ENCODE assay signal across 17 mouse cellular contexts in genomic region chr8:115478406-115479060, GRCm38 (mm10).
DNase-seq lines count a peak whose midpoint lies in the region; ATAC-seq and TF ChIP-seq lines count a peak whose summit lies in the region.
"Had no signal": no experiment of that assay in that cellular context is flagged by ENCODE, and none has a peak within 500 bp of the region (broad histone marks: within the 10 kb centered on the region; RNA-seq: fewer than 3 reads in every experiment).

No protein-coding gene starts in this region.

- H3K4me1 ChIP-seq in midbrain, embryonic 11.5 days (ENCODE audit: control insufficient read depth, insufficient read depth, low read length) = no peaks in the 10 kb centered on the region; the same call in 1 of the 2 replicates
- H3K4me1 ChIP-seq in midbrain, embryonic 10.5 days = peaks cover 21% of the 10 kb centered on the region
- H3K4me1 ChIP-seq in heart, embryonic 12.5 days (replicated peaks) = peaks cover 33% of the 10 kb centered on the region
- H3K4me1 ChIP-seq in stomach, postnatal 0 days (replicated peaks; ENCODE audit: control insufficient read depth, insufficient read depth) = no peaks in the 10 kb centered on the region

- no peak overlapping the region for H3K9ac ChIP-seq in midbrain, embryonic 11.5 days (ENCODE audit: low read length)
- H3K9ac ChIP-seq in heart, embryonic 12.5 days = no peak overlapping the region
- H3K9ac ChIP-seq in stomach, postnatal 0 days (ENCODE audit: low read length) = no peak overlapping the region
- H3K9ac ChIP-seq: hindbrain, embryonic 14.5 days; liver, postnatal 0 days had no signal

- intact Hi-C loops in heart, postnatal 36 days (cut with DNase I) = no loop called here

- H3K36me3 ChIP-seq in midbrain, embryonic 11.5 days (ENCODE audit: control insufficient read depth, insufficient read depth, low read length) = no peaks in the 10 kb centered on the region
- H3K36me3 ChIP-seq in midbrain, embryonic 10.5 days = no peaks in the 10 kb centered on the region
- H3K36me3 ChIP-seq in heart, embryonic 12.5 days = no peaks in the 10 kb centered on the region
- no peaks in the 10 kb centered on the region for H3K36me3 ChIP-seq in stomach, postnatal 0 days (ENCODE audit: control insufficient read depth, insufficient read depth, low read length)
- H3K36me3 ChIP-seq: embryonic facial prominence, embryonic 10.5 days; limb, embryonic 10.5 days had no signal

- WGBS in midbrain, embryonic 11.5 days = 89% methylated on average over 11 of the region's 11 CpGs
- 86% methylated on average over 11 of the region's 11 CpGs for WGBS in midbrain, embryonic 10.5 days
- WGBS in heart, embryonic 12.5 days = 33% methylated on average over 11 of the region's 11 CpGs
- 49% methylated on average over 11 of the region's 11 CpGs for WGBS in stomach, postnatal 0 days

- TF ChIP-seq CTCF in stomach, postnatal 0 days (IDR thresholded peaks at IDR 0.05; ENCODE audit: low read depth) = no peak

- TF ChIP-seq EP300 in stomach, postnatal 0 days (optimal IDR thresholded peaks at IDR 0.05) = no peak

- H3K4me3 ChIP-seq in midbrain, embryonic 11.5 days (ENCODE audit: low read depth, low read length) = no peak overlapping the region
- H3K4me3 ChIP-seq in midbrain, embryonic 10.5 days = no peak overlapping the region
- H3K4me3 ChIP-seq in heart, embryonic 12.5 days = no peak overlapping the region
- H3K4me3 ChIP-seq in stomach, postnatal 0 days (ENCODE audit: low read depth, low read length) = no peak overlapping the region
- H3K4me3 ChIP-seq: embryonic facial prominence, embryonic 10.5 days; limb, embryonic 10.5 days had no signal

- H3K27me3 ChIP-seq in midbrain, embryonic 11.5 days (ENCODE audit: control insufficient read depth, insufficient read depth, low read length) = no peaks in the 10 kb centered on the region
- no peaks in the 10 kb centered on the region for H3K27me3 ChIP-seq in midbrain, embryonic 10.5 days (ENCODE audit: low read depth, poor library complexity, severe bottlenecking)
- H3K27me3 ChIP-seq in heart, embryonic 12.5 days (replicated peaks) = 0 out of 2 replicates have a peak, but pooled peaks cover 6% of the 10 kb centered on the region
- H3K27me3 ChIP-seq in stomach, postnatal 0 days (ENCODE audit: control insufficient read depth, insufficient read depth, low read length) = no peaks in the 10 kb centered on the region
- H3K27me3 ChIP-seq: Patski had no signal

- no peak for ATAC-seq in midbrain, embryonic 11.5 days (ENCODE audit: low FRiP score)
- ATAC-seq in heart, embryonic 12.5 days (ENCODE audit: insufficient number of reproducible peaks, low FRiP score) = no peak
- ATAC-seq in stomach, postnatal 0 days (ENCODE audit: low FRiP score, low TSS enrichment) = peak; percentile 51; the same call in 1 of the 2 replicates
- ATAC-seq: liver, postnatal 0 days; Patski had no signal

- H3K4me2 ChIP-seq in midbrain, embryonic 11.5 days = no peak overlapping the region
- H3K4me2 ChIP-seq in heart, embryonic 12.5 days = 0 out of 2 replicates have a peak overlapping the region, but pooled peaks have one; percentile 18
- H3K4me2 ChIP-seq in stomach, postnatal 0 days (replicated peaks; ENCODE audit: low read depth) = no peak overlapping the region
- H3K4me2 ChIP-seq: hindbrain, embryonic 14.5 days had no signal

- no peak overlapping the region for H3K27ac ChIP-seq in midbrain, embryonic 11.5 days (ENCODE audit: low read depth, low read length)
- no peak overlapping the region for H3K27ac ChIP-seq in midbrain, embryonic 10.5 days (replicated peaks)
- H3K27ac ChIP-seq in heart, embryonic 12.5 days (ENCODE audit: poor library complexity, severe bottlenecking) = 0 out of 2 replicates have a peak overlapping the region, but pooled peaks have one; percentile 34
- H3K27ac ChIP-seq in stomach, postnatal 0 days (replicated peaks) = no peak overlapping the region
- H3K27ac ChIP-seq: embryonic facial prominence, embryonic 10.5 days; hindbrain, embryonic 14.5 days; limb, embryonic 10.5 days had no signal

- H3K9me3 ChIP-seq in midbrain, embryonic 11.5 days (ENCODE audit: control insufficient read depth, low read length) = no peaks in the 10 kb centered on the region
- no peaks in the 10 kb centered on the region for H3K9me3 ChIP-seq in midbrain, embryonic 10.5 days (replicated peaks)
- no peaks in the 10 kb centered on the region for H3K9me3 ChIP-seq in heart, embryonic 12.5 days (replicated peaks)
- H3K9me3 ChIP-seq in stomach, postnatal 0 days (ENCODE audit: control insufficient read depth, low read length) = no peaks in the 10 kb centered on the region
- H3K9me3 ChIP-seq: embryonic facial prominence, embryonic 10.5 days; limb, embryonic 10.5 days had no signal

- peak; percentile 26 for DNase-seq in midbrain, embryonic 11.5 days (ENCODE audit: low spot score, missing footprints)
- DNase-seq in midbrain, embryonic 10.5 days (ENCODE audit: low spot score) = no peak
- DNase-seq in heart, postnatal 36 days = peak; percentile 20 to 35
- peak; percentile 22 for DNase-seq in stomach, postnatal 0 days (ENCODE audit: low spot score)
- DNase-seq in right cerebral cortex, postnatal 10 days (ENCODE audit: low spot score in 2 of 2) = no peak
- no peak for DNase-seq in thymus, postnatal 36 days
- DNase-seq: adrenal gland, adult 8-10 months; cerebellum, adult 18-20 months; kidney, adult 8-10 months; liver, postnatal 0 days; spleen, adult 18-20 months; thymus, adult 2 months had no signal

Comparison
In these comparisons a context has a peak if more than half of its experiments do, and no peak if none do; other contexts are left out.
1. DNase-seq: peak in midbrain, embryonic 11.5 days (single experiment), heart, postnatal 36 days (2 of 2) and stomach, postnatal 0 days (single experiment); none in midbrain, embryonic 10.5 days (single experiment), right cerebral cortex, postnatal 10 days (0 of 2) and thymus, postnatal 36 days (0 of 2).